Mouse (Mus musculus) retina, postnatal 1 day (tissue): ENCODE measurements at regions not wholly inside any gene's neighbourhood (a gene's known extent, or its start where the extent isn't known, plus 50 kb on each side); places are given as distances from the start of the nearest gene placed in this dataset.
"Not testable (repeated sequence)": the region's sequence is repeated elsewhere in the genome, so short reads cannot be mapped to it uniquely, and the experiment has no call there.

Experiments used
- DNase-seq: peaks from one replicate; pipeline ENCODE4 v3.0.0-alpha.2; 2012

GRCm38 (mm10) chr16:55578686-55579085 lies 260.0 kb downstream of the Nfkbiz start:
- DNase-seq, result no peak

GRCm38 (mm10) chr16:55575609-55576283 lies 263.0 kb downstream of the Nfkbiz start:
- DNase-seq, result not testable (repeated sequence)

GRCm38 (mm10) chr16:55571106-55571505 lies 267.6 kb downstream of the Nfkbiz start:
- DNase-seq, result peak; percentile 50

GRCm38 (mm10) chr16:55570097-55570496 lies 268.6 kb downstream of the Nfkbiz start:
- DNase-seq, result no peak

GRCm38 (mm10) chr16:55555821-55556535 lies 258.2 kb upstream of the Zpld1 start:
- peak; percentile 67 for DNase-seq

- DNase-seq, result no peak
Observed at GRCm38 (mm10) chr16:55555224-55555623, 257.4 kb upstream of the Zpld1 start.

- DNase-seq, result no peak
Observed at GRCm38 (mm10) chr16:55553896-55554295, 256.1 kb upstream of the Zpld1 start.

GRCm38 (mm10) chr16:55551348-55551747 lies 253.6 kb upstream of the Zpld1 start:
- no peak for DNase-seq

GRCm38 (mm10) chr16:55550649-55551312 lies 253.0 kb upstream of the Zpld1 start:
- DNase-seq, result no peak

GRCm38 (mm10) chr16:55547095-55547494 lies 249.3 kb upstream of the Zpld1 start:
- no peak for DNase-seq

GRCm38 (mm10) chr16:55540336-55541015 lies 242.7 kb upstream of the Zpld1 start:
- DNase-seq, result no peak

- no peak for DNase-seq
Observed at GRCm38 (mm10) chr16:55539179-55539578, 241.4 kb upstream of the Zpld1 start.

GRCm38 (mm10) chr16:55537548-55537947 lies 239.8 kb upstream of the Zpld1 start:
- no peak for DNase-seq

GRCm38 (mm10) chr16:55532686-55533085 lies 234.9 kb upstream of the Zpld1 start:
- no peak for DNase-seq

- DNase-seq, result no peak
Observed at GRCm38 (mm10) chr16:55530844-55531243, 233.1 kb upstream of the Zpld1 start.

- DNase-seq, result no peak
Observed at GRCm38 (mm10) chr16:55527680-55528079, 229.9 kb upstream of the Zpld1 start.

- DNase-seq, result no peak
Observed at GRCm38 (mm10) chr16:55526230-55526842, 228.6 kb upstream of the Zpld1 start.

- no peak for DNase-seq
Observed at GRCm38 (mm10) chr16:55523264-55523663, 225.5 kb upstream of the Zpld1 start.

- no peak for DNase-seq
Observed at GRCm38 (mm10) chr16:55522283-55522682, 224.5 kb upstream of the Zpld1 start.

- no peak for DNase-seq
Observed at GRCm38 (mm10) chr16:55521421-55521971, 223.7 kb upstream of the Zpld1 start.

GRCm38 (mm10) chr16:55520077-55520476 lies 222.3 kb upstream of the Zpld1 start:
- no peak for DNase-seq

- DNase-seq, result peak; percentile 16
Observed at GRCm38 (mm10) chr16:55519646-55520045, 221.9 kb upstream of the Zpld1 start.

- no peak for DNase-seq
Observed at GRCm38 (mm10) chr16:55516994-55517393, 219.2 kb upstream of the Zpld1 start.
